Mouse (Mus musculus) olfactory bulb, adult 2 months (tissue): ENCODE measurements around the gene Strn4. TPM values are rescaled to one million over a fixed set of nuclear protein-coding genes. Genes with fewer than 3 reads are reported as not detected.

Experiments used
- H3K27ac ChIP-seq: fragments of 200-500 bp; 2 replicates; pipeline ENCODE4 v1.5.1; 2012; ENCODE audit warnings: low read depth, low read length; ENCODE audit not compliant: insufficient read depth
- H3K4me1 ChIP-seq: fragments of 200-500 bp; 2 replicates; pipeline ENCODE4 v1.6.1; 2012; ENCODE audit warnings: low read length; ENCODE audit not compliant: control insufficient read depth, insufficient read depth
- H3K4me3 ChIP-seq: fragments of 200-500 bp; 2 replicates; pipeline ENCODE4 v1.5.1; 2012; ENCODE audit warnings: mild to moderate bottlenecking, low read depth, low read length, moderate library complexity; ENCODE audit not compliant: insufficient read depth
- CTCF ChIP-seq: fragments of 200-500 bp; IDR thresholded peaks from 2 replicates; pipeline ENCODE4 v1.5.1; 2012; ENCODE audit warnings: low read depth, mild to moderate bottlenecking, low read length, moderate library complexity; ENCODE audit not compliant: insufficient read depth
- POLR2A ChIP-seq: fragments of 200-500 bp; IDR thresholded peaks from 2 replicates; pipeline ENCODE4 v1.6.1; 2012; ENCODE audit warnings: mild to moderate bottlenecking, low read depth, low read length, moderate library complexity; ENCODE audit not compliant: insufficient read depth
- WGBS: fragments of 180-500 bp; shearing (Covaris S2); methylation state at CpG from one replicate; pipeline ENCODE4 v1.1.7; 2018; 5-methylcytosine and 5-hydroxymethylcytosine counted together
- polyA plus RNA-seq: library from polyadenylated mRNA; stranded (reverse); fragments of >200 nt; gene quantifications from 2 replicates; pipeline ENCODE4 v1.2.4, GENCODE M21; 2012; ENCODE audit warnings: low replicate concordance; ENCODE audit not compliant: missing spikeins, insufficient read depth, insufficient read length

Strn4 gene
- polyA plus RNA-seq, 1 experiment: not detected

GRCm38 (mm10) chr7:16867488-16867887 lies 51.8 kb downstream of the Strn4 start:
- Histone ChIP-seq H3K27ac (no peak overlapping the region), H3K4me1 (peaks cover 18% of the 10 kb centered on the region), H3K4me3 (no peak overlapping the region)
- TF ChIP-seq CTCF: no peak
- 88% methylated on average over 3 of the region's 3 CpGs for WGBS

GRCm38 (mm10) chr7:16869497-16869896 lies 53.8 kb downstream of the Strn4 start:
- TF ChIP-seq POLR2A: peak; percentile 69
- TF ChIP-seq CTCF: no peak
- 9% methylated on average over 16 of the region's 16 CpGs for WGBS
- H3K27ac ChIP-seq: peak overlapping the region; percentile 99
- H3K4me3 ChIP-seq: peak overlapping the region; percentile 64
- H3K4me1 ChIP-seq: peaks cover 17% of the 10 kb centered on the region

GRCm38 (mm10) chr7:16871600-16871999 lies 55.9 kb downstream of the Strn4 start:
- TF ChIP-seq CTCF: no peak
- TF ChIP-seq POLR2A: no peak
- Histone ChIP-seq H3K27ac (no peak overlapping the region), H3K4me3 (no peak overlapping the region), H3K4me1 (peaks cover 19% of the 10 kb centered on the region)
- WGBS: 86% methylated on average over 10 of the region's 10 CpGs

- H3K4me1 ChIP-seq: peaks cover 24% of the 10 kb centered on the region
- no peak overlapping the region for H3K4me3 ChIP-seq
- 97% methylated on average over 9 of the region's 9 CpGs for WGBS
- no peak overlapping the region for H3K27ac ChIP-seq
- TF ChIP-seq CTCF: no peak
- TF ChIP-seq POLR2A: no peak
Observed at GRCm38 (mm10) chr7:16872478-16872877, 56.8 kb downstream of the Strn4 start.

GRCm38 (mm10) chr7:16873392-16873791 lies 57.7 kb downstream of the Strn4 start:
- H3K4me1 ChIP-seq: peaks cover 24% of the 10 kb centered on the region
- TF ChIP-seq CTCF (no peak), POLR2A (no peak)
- H3K27ac ChIP-seq: no peak overlapping the region
- H3K4me3 ChIP-seq: no peak overlapping the region
- 84% methylated on average over 4 of the region's 4 CpGs for WGBS

- Histone ChIP-seq H3K4me3 (peak overlapping the region; percentile 6), H3K4me1 (peaks cover 24% of the 10 kb centered on the region), H3K27ac (peak overlapping the region; percentile 95)
- WGBS: 4% methylated on average over 17 of the region's 17 CpGs
- TF ChIP-seq POLR2A (no peak), CTCF (peak; percentile 93)
Observed at GRCm38 (mm10) chr7:16874190-16874589, 58.5 kb downstream of the Strn4 start.

GRCm38 (mm10) chr7:16874756-16875309 lies 59.1 kb downstream of the Strn4 start:
- WGBS: under 1% methylated on average over 33 of the region's 33 CpGs
- TF ChIP-seq POLR2A (no peak), CTCF (no peak)
- Histone ChIP-seq H3K4me3 (peak overlapping the region; percentile 6), H3K27ac (peak overlapping the region; percentile 95), H3K4me1 (peaks cover 22% of the 10 kb centered on the region)

GRCm38 (mm10) chr7:16875310-16875325 lies 59.4 kb downstream of the Strn4 start, which contains the start of gene Dact3:
Gene Dact3, plus strand, starts transcription at chr7:16875317.
- Histone ChIP-seq H3K4me3 (peak within 1 kb of the TSS; percentile 86), H3K4me1 (peaks cover 19% of the 10 kb centered on the region), H3K27ac (peak within 1 kb of the TSS; percentile 95)
- 0% methylated on average over 1 of the region's 1 CpGs for WGBS
- no peak for TF ChIP-seq CTCF
- no peak; the same call in 1 of the 2 replicates for TF ChIP-seq POLR2A

- TF ChIP-seq CTCF (no peak), POLR2A (peak; percentile 49; the same call in 1 of the 2 replicates)
- under 1% methylated on average over 42 of the region's 42 CpGs for WGBS
- peak overlapping the region; percentile 86 for H3K4me3 ChIP-seq
- H3K4me1 ChIP-seq: peaks cover 18% of the 10 kb centered on the region
- peak overlapping the region; percentile 73 for H3K27ac ChIP-seq
Observed at GRCm38 (mm10) chr7:16875326-16875725, 59.6 kb downstream of the Strn4 start.

GRCm38 (mm10) chr7:16876006-16876405 lies 60.3 kb downstream of the Strn4 start:
- peak overlapping the region; percentile 86 for H3K4me3 ChIP-seq
- TF ChIP-seq POLR2A (no peak), CTCF (no peak)
- WGBS: 4% methylated on average over 11 of the region's 11 CpGs
- H3K4me1 ChIP-seq: peaks cover 16% of the 10 kb centered on the region
- no peak overlapping the region for H3K27ac ChIP-seq
